Mouse (Mus musculus) brain, embryonic 14.5 days (tissue): ENCODE measurements at regions not wholly inside any gene's neighbourhood (a gene's known extent, or its start where the extent isn't known, plus 50 kb on each side); places are given as distances from the start of the nearest gene placed in this dataset.

Experiments used
- CTCF ChIP-seq: fragments of 200-500 bp; IDR thresholded peaks from 2 replicates; pipeline ENCODE4 v1.5.1; 2012; ENCODE audit warnings: inconsistent platforms, mild to moderate bottlenecking, moderate library complexity, borderline replicate concordance; ENCODE audit not compliant: insufficient read depth, insufficient read length; ENCODE audit errors: extremely low read depth
- POLR2A ChIP-seq: fragments of 200-500 bp; IDR thresholded peaks from 2 replicates; pipeline ENCODE4 v1.6.1; 2012; ENCODE audit warnings: mild to moderate bottlenecking, inconsistent platforms, borderline replicate concordance; ENCODE audit not compliant: poor library complexity, insufficient read depth, insufficient read length, severe bottlenecking; ENCODE audit errors: extremely low read depth

GRCm38 (mm10) chr1:34722674-34723073 lies 120.2 kb downstream of the Fam168b start:
- TF ChIP-seq CTCF, result no peak
- no peak for TF ChIP-seq POLR2A
